Mouse (Mus musculus): ENCODE data around the gene Ift88.

DNA sequence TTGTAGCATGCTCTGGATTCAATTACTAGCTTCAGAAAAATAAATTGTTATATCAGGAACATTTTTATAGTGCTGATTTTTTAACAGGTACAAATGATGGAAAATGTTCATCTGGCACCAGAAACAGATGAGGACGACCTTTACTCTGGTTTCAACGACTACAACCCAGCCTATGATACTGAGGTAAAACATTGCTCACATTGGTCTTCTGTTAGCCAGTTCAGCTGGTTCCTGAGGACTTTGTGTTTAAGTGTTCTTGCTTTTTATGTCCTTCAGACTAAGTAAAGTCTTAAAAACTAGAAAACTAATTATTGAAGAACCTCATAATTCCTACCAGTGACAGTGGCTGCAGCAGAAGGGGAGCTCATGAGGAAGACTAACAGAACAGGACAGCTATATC is 6.6 kb downstream of the Ift88 start:
- TF ChIP-seq CTCF (IDR thresholded peaks at IDR 0.05) (no peak), EP300 (IDR thresholded peaks at IDR 0.05) (no peak)

Data from lung, postnatal 0 days (tissue).